Mouse (Mus musculus): ENCODE measurements at regions not wholly inside any gene's neighbourhood (a gene's known extent, or its start where the extent isn't known, plus 50 kb on each side); places are given as distances from the start of the nearest gene placed in this dataset.
"Not testable (repeated sequence)": the region's sequence is repeated elsewhere in the genome, so short reads cannot be mapped to it uniquely, and the experiment has no call there.

DNA sequence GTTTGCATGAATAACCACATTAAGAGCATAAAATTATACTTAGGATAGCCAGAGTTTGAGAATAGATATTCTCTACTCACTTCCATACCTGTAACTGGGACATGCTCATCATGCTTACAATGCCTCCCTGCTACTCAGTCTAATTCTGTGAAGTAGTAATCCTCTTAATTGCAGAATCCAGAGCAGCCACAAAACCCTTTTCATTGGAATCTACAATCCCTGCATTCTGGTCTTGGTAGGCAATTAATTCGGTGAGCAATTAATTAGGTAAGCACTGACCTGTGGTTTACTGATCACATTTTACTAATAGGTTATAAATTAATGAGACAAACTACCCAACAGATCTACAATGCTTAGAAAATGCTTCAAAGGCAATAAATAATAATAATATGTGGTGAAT, 316.5 kb upstream of the Sema3a start:
- DNase-seq (ENCODE audit: low spot score) (no peak), ATAC-seq (ENCODE audit: low FRiP score) (no peak)
- no peak overlapping the region for H3K27ac ChIP-seq
- H3K4me1 ChIP-seq (replicated peaks; ENCODE audit: control insufficient read depth, insufficient read depth, low read length), result no peaks in the 10 kb centered on the region
- H3K9me3 ChIP-seq (ENCODE audit: control insufficient read depth, low read length), result no peaks in the 10 kb centered on the region
- H3K4me2 ChIP-seq (replicated peaks), result no peak overlapping the region
- no peaks in the 10 kb centered on the region for H3K27me3 ChIP-seq (ENCODE audit: control insufficient read depth, insufficient read depth, low read length)
- 84% methylated on average over 1 of the region's 1 CpGs for WGBS
- no peak overlapping the region for H3K4me3 ChIP-seq (replicated peaks; ENCODE audit: low read length)
- H3K9ac ChIP-seq, result no peak overlapping the region
- H3K36me3 ChIP-seq (replicated peaks; ENCODE audit: control insufficient read depth, insufficient read depth), result no peaks in the 10 kb centered on the region

GRCm38 (mm10) chr5:12809884-12810283, 315.3 kb upstream of the Sema3a start:
- 81% methylated on average over 2 of the region's 2 CpGs for WGBS
- Histone ChIP-seq H3K4me3 (replicated peaks; ENCODE audit: low read length) (no peak overlapping the region), H3K4me1 (replicated peaks; ENCODE audit: control insufficient read depth, insufficient read depth, low read length) (no peaks in the 10 kb centered on the region), H3K9me3 (ENCODE audit: control insufficient read depth, low read length) (no peaks in the 10 kb centered on the region), H3K27me3 (ENCODE audit: control insufficient read depth, insufficient read depth, low read length) (no peaks in the 10 kb centered on the region), H3K9ac (no peak overlapping the region), H3K27ac (no peak overlapping the region), H3K36me3 (replicated peaks; ENCODE audit: control insufficient read depth, insufficient read depth) (no peaks in the 10 kb centered on the region), H3K4me2 (replicated peaks) (no peak overlapping the region)
- ATAC-seq (ENCODE audit: low FRiP score), result no peak
- no peak for DNase-seq (ENCODE audit: low spot score)

DNA sequence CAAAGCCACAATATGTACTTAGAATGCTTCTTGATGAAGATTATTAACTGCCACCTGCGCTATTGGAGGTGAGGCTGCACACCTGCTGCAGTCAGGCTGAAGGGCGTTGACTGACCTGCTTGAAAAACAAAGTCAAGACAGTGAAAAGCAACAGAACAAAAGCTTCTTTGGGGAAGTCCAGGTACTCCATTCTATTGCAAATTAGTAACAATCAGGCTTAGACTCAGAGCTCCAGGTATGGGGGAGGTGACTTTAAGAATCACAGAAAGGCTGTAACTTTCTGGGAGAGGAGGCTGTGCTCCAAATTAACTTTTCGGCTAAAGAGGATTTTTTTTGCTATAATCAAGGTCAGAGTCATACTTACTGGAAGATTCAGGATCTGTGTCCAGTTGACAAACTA, 278.0 kb upstream of the Sema3a start:
- not testable (repeated sequence) for H3K27ac ChIP-seq; ATAC-seq (ENCODE audit: low FRiP score); H3K4me2 ChIP-seq (replicated peaks); H3K4me1 ChIP-seq (replicated peaks; ENCODE audit: control insufficient read depth, insufficient read depth, low read length); H3K27me3 ChIP-seq (ENCODE audit: control insufficient read depth, insufficient read depth, low read length); H3K9ac ChIP-seq; H3K9me3 ChIP-seq (ENCODE audit: control insufficient read depth, low read length); H3K36me3 ChIP-seq (replicated peaks; ENCODE audit: control insufficient read depth, insufficient read depth); H3K4me3 ChIP-seq (replicated peaks; ENCODE audit: low read length); DNase-seq (ENCODE audit: low spot score)
- 87% methylated on average over 3 of the region's 3 CpGs for WGBS

DNA sequence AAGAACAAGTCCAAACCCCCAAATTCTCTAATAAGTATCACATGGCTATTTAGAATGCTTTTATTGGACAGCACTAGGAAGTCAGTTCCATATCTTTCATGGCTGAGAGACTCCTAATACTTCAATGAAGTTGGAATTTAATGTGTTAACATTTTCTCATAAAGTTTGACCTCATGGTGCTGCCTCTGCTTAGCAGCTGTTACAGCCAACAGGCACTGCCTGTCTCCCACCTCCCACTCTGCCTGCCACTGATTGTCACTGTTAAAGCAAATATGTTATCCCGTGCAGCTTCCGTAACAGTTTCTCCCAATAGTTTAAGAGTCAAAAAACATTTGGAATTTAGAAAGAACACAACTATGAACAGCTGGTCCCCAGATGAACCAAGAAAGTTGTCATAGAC, 268.3 kb upstream of the Sema3a start:
- Histone ChIP-seq H3K9ac (no peak overlapping the region), H3K4me2 (replicated peaks) (no peak overlapping the region), H3K27ac (no peak overlapping the region), H3K36me3 (replicated peaks; ENCODE audit: control insufficient read depth, insufficient read depth) (no peaks in the 10 kb centered on the region), H3K9me3 (ENCODE audit: control insufficient read depth, low read length) (no peaks in the 10 kb centered on the region), H3K27me3 (ENCODE audit: control insufficient read depth, insufficient read depth, low read length) (no peaks in the 10 kb centered on the region), H3K4me1 (replicated peaks; ENCODE audit: control insufficient read depth, insufficient read depth, low read length) (no peaks in the 10 kb centered on the region), H3K4me3 (replicated peaks; ENCODE audit: low read length) (no peak overlapping the region)
- DNase-seq (ENCODE audit: low spot score), result no peak
- no peak for ATAC-seq (ENCODE audit: low FRiP score)
- WGBS, result 78% methylated on average over 2 of the region's 2 CpGs

DNA sequence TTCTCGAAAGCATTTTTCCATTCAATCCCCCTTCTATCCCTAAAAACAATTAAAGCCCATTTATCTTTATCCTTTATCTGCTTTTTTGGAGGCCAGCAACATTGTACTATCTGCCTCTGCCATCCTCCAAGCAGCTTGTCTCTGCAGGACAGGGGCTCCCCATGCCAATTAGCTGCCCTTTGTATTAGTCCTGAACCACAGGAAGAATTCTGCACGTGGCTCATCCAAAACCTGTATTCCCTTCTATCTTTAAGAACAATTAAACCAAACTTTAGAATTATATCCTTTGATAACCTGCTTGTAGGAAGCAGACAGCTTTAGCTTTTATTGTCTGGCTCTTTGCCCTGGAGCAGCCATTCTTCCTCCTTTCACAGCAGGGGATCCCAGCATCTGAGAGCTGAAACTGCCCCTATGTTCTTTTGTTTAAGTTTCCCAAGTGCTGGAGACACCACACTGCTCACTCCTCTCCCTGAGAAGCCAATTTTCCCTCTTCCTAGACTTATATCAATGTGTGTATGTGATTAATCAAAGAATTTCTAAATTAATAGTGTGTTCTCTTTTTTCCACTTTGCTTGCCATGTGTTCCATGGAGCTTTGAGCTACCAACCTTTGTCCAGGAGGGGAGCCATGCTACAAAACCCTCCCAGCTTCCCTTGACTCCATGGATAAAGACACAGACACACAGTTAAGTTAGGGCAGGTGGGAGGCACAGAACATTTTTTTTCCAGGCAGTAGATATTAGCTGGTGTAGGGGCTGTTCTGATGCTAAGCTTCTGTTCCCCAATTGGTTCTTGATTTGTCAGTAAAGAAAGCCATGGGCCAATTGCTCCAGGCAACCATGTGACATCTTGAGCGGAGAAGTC, 256.6 kb upstream of the Sema3a start:
- no peaks in the 10 kb centered on the region for H3K36me3 ChIP-seq (replicated peaks; ENCODE audit: control insufficient read depth, insufficient read depth)

GRCm38 (mm10) chr5:12872888-12873287, 252.3 kb upstream of the Sema3a start:
- DNase-seq (ENCODE audit: low spot score) (no peak), ATAC-seq (ENCODE audit: low FRiP score) (no peak)
- WGBS, result 94% methylated on average over 3 of the region's 3 CpGs
- Histone ChIP-seq H3K27ac (no peak overlapping the region), H3K9me3 (ENCODE audit: control insufficient read depth, low read length) (no peaks in the 10 kb centered on the region), H3K4me1 (replicated peaks; ENCODE audit: control insufficient read depth, insufficient read depth, low read length) (no peaks in the 10 kb centered on the region), H3K27me3 (ENCODE audit: control insufficient read depth, insufficient read depth, low read length) (no peaks in the 10 kb centered on the region), H3K36me3 (replicated peaks; ENCODE audit: control insufficient read depth, insufficient read depth) (no peaks in the 10 kb centered on the region), H3K9ac (no peak overlapping the region), H3K4me2 (replicated peaks) (no peak overlapping the region), H3K4me3 (replicated peaks; ENCODE audit: low read length) (no peak overlapping the region)

More for the DNA sequence above, 256.6 kb upstream of the Sema3a start:
- ATAC-seq (ENCODE audit: low FRiP score) (no peak), DNase-seq (ENCODE audit: low spot score) (no peak)
- H3K9ac ChIP-seq, result no peak overlapping the region
- no peaks in the 10 kb centered on the region for H3K4me1 ChIP-seq (replicated peaks; ENCODE audit: control insufficient read depth, insufficient read depth, low read length)
- H3K27ac ChIP-seq, result no peak overlapping the region
- H3K4me3 ChIP-seq (replicated peaks; ENCODE audit: low read length), result no peak overlapping the region
- WGBS, result 29% methylated on average over 3 of the region's 3 CpGs
- H3K4me2 ChIP-seq (replicated peaks), result no peak overlapping the region
- H3K9me3 ChIP-seq (ENCODE audit: control insufficient read depth, low read length), result no peaks in the 10 kb centered on the region
- H3K27me3 ChIP-seq (ENCODE audit: control insufficient read depth, insufficient read depth, low read length), result no peaks in the 10 kb centered on the region

DNA sequence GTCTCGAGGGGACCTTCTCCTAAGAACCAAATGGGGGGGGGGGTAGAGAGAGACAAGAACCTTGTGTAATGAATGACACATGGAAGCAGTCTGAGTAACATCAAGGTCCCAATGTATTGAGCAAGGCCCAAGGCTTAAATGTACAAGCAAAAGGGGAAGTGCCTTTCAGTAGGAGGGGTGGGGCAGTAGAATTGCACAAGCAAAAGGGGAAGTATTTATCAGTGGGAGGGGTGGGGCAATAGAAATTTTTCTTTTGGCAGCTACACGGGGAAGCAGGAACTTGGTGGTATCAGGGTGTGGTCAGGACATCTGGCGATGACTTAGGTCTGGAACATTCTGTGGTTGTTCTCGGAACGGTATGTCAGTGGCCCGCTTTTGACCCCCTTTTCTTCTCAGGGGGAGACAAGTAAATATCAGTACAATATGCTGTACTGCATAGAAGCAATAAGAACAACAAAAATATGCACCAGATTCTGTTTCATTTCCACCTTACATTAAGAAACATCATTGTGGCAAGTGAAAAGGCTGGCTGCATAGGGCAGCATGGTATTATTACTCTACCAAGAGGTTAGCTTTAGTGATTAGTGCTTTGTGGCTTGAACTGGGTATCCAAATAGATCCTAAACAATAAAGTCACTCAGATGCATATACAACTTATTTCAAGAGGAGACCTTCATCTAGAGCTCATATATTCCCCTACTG, 247.5 kb upstream of the Sema3a start:
- no peaks in the 10 kb centered on the region for H3K9me3 ChIP-seq (ENCODE audit: control insufficient read depth, low read length)
- WGBS, result 95% methylated on average over 6 of the region's 6 CpGs
- no peak for ATAC-seq (ENCODE audit: low FRiP score)

DNA sequence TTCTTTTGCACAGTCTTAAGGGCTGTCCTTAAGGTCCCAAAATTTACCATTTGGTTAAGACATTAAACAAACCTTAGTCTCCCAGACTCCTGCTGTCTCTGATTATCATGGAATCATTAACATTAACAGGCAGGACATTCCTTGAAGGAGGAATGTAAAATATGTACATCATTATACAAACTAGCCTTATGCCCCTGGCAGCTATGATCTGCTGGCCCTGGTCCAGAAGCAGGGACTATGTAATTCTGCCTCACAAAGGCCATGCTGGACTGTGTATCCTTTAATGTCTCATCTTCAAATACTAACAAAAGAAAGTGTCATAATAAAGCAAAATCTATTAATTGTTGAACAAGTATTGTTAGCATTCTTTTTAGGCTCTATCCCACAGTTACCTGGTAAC, 232.9 kb upstream of the Sema3a start:
- ATAC-seq (ENCODE audit: low FRiP score), result no peak
- Histone ChIP-seq H3K4me3 (replicated peaks; ENCODE audit: low read length) (no peak overlapping the region), H3K27me3 (ENCODE audit: control insufficient read depth, insufficient read depth, low read length) (no peaks in the 10 kb centered on the region), H3K36me3 (replicated peaks; ENCODE audit: control insufficient read depth, insufficient read depth) (no peaks in the 10 kb centered on the region), H3K9ac (no peak overlapping the region), H3K4me1 (replicated peaks; ENCODE audit: control insufficient read depth, insufficient read depth, low read length) (no peaks in the 10 kb centered on the region), H3K9me3 (ENCODE audit: control insufficient read depth, low read length) (no peaks in the 10 kb centered on the region), H3K4me2 (replicated peaks) (no peak overlapping the region), H3K27ac (no peak overlapping the region)
- DNase-seq (ENCODE audit: low spot score), result no peak

More for the DNA sequence above, 247.5 kb upstream of the Sema3a start:
- no peak overlapping the region for H3K9ac ChIP-seq
- no peaks in the 10 kb centered on the region for H3K27me3 ChIP-seq (ENCODE audit: control insufficient read depth, insufficient read depth, low read length)
- H3K27ac ChIP-seq, result no peak overlapping the region
- H3K4me1 ChIP-seq (replicated peaks; ENCODE audit: control insufficient read depth, insufficient read depth, low read length), result no peaks in the 10 kb centered on the region
- H3K4me3 ChIP-seq (replicated peaks; ENCODE audit: low read length), result no peak overlapping the region
- no peak overlapping the region for H3K4me2 ChIP-seq (replicated peaks)
- H3K36me3 ChIP-seq (replicated peaks; ENCODE audit: control insufficient read depth, insufficient read depth), result no peaks in the 10 kb centered on the region
- DNase-seq (ENCODE audit: low spot score), result no peak

DNA sequence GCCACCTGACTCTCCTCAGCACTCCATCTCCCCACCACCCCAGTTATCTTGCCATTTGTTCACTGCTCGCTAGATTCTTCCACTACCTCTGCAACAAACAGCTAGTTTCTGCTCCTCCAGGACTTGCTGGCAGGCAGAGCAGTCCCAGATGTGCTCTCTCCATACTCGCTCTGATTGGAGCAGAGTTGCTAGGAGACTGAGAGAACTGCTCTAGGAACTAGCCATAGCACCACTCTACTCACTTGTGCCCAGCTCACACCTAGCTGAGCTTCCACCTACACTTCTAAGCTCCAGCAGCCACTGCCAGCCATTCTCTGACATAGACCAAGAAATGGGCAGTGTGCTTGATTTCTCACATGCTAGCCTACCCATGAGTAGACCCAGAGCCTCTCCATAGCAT, 230.6 kb upstream of the Sema3a start:
- H3K4me2 ChIP-seq (replicated peaks), result no peak overlapping the region
- 73% methylated on average over 2 of the region's 2 CpGs for WGBS
- DNase-seq (ENCODE audit: low spot score) (no peak), ATAC-seq (ENCODE audit: low FRiP score) (no peak)
- no peaks in the 10 kb centered on the region for H3K36me3 ChIP-seq (replicated peaks; ENCODE audit: control insufficient read depth, insufficient read depth)
- H3K9me3 ChIP-seq (ENCODE audit: control insufficient read depth, low read length), result no peaks in the 10 kb centered on the region
- no peak overlapping the region for H3K4me3 ChIP-seq (replicated peaks; ENCODE audit: low read length)
- no peaks in the 10 kb centered on the region for H3K27me3 ChIP-seq (ENCODE audit: control insufficient read depth, insufficient read depth, low read length)
- no peaks in the 10 kb centered on the region for H3K4me1 ChIP-seq (replicated peaks; ENCODE audit: control insufficient read depth, insufficient read depth, low read length)
- no peak overlapping the region for H3K27ac ChIP-seq
- H3K9ac ChIP-seq, result no peak overlapping the region
